Comparison of ENCODE assay signal across 26 mouse cellular contexts in the genomic region with DNA sequence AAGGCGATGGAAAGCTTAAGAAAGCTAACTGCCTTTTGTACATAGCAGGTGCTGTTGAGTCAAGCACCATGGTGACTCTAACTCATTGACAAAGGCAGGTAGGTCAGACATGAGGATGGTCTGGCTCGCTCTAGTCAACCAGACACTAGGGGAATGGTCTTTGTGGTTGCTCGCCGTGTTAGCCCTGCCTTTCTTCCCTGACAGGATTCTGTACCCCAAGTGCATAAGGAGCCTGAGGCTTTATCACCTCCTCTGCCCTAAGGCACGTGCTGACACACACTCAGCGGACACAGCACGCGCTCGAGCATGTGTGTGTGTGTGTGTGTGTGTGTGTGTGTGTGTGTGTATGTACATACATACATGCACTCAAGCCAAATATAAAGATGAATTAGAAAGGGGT.
"Had no signal": no experiment of that assay in that cellular context is flagged by ENCODE, and none has a peak within 500 bp of the region (broad histone marks: within the 10 kb centered on the region; RNA-seq: fewer than 3 reads in every experiment).

No protein-coding gene starts in this region.

- H3K4me3 ChIP-seq: heart, embryonic 13.5 days; heart, embryonic 15.5 days; hindbrain, embryonic 10.5 days; hindbrain, embryonic 12.5 days; intestine, embryonic 15.5 days; kidney, embryonic 15.5 days; limb, embryonic 13.5 days; limb, embryonic 15.5 days; liver, embryonic 12.5 days had no signal

- H3K4me1 ChIP-seq: intestine, embryonic 15.5 days; liver, embryonic 12.5 days had no signal

- H3K36me3 ChIP-seq: heart, embryonic 13.5 days; heart, embryonic 15.5 days; hindbrain, embryonic 10.5 days; hindbrain, embryonic 12.5 days; intestine, embryonic 15.5 days; kidney, embryonic 15.5 days; limb, embryonic 13.5 days; limb, embryonic 15.5 days; liver, embryonic 12.5 days had no signal

- H3K27ac ChIP-seq: heart, embryonic 13.5 days; heart, embryonic 15.5 days; hindbrain, embryonic 10.5 days; hindbrain, embryonic 12.5 days; hindbrain, embryonic 14.5 days; intestine, embryonic 15.5 days; kidney, embryonic 15.5 days; kidney, postnatal 0 days; limb, embryonic 13.5 days; limb, embryonic 15.5 days; liver, embryonic 12.5 days; liver, embryonic 14.5 days had no signal

- H3K9me3 ChIP-seq: heart, embryonic 13.5 days; heart, embryonic 15.5 days; hindbrain, embryonic 10.5 days; hindbrain, embryonic 12.5 days; intestine, embryonic 15.5 days; kidney, embryonic 15.5 days; limb, embryonic 13.5 days; limb, embryonic 15.5 days; liver, embryonic 12.5 days had no signal

- H3K27me3 ChIP-seq: heart, embryonic 13.5 days; heart, embryonic 15.5 days; hindbrain, embryonic 12.5 days; intestine, embryonic 15.5 days; kidney, embryonic 15.5 days; limb, embryonic 13.5 days; limb, embryonic 15.5 days had no signal

- H3K9ac ChIP-seq: heart, embryonic 13.5 days; heart, embryonic 15.5 days; hindbrain, embryonic 12.5 days; hindbrain, embryonic 14.5 days; intestine, embryonic 15.5 days; kidney, embryonic 15.5 days; limb, embryonic 13.5 days; limb, embryonic 15.5 days; liver, embryonic 12.5 days; liver, embryonic 14.5 days had no signal

- H3K4me2 ChIP-seq: heart, embryonic 11.5 days; heart, embryonic 13.5 days; heart, embryonic 15.5 days; hindbrain, embryonic 12.5 days; hindbrain, embryonic 14.5 days; intestine, embryonic 15.5 days; kidney, embryonic 15.5 days; limb, embryonic 13.5 days; limb, embryonic 15.5 days; liver, embryonic 12.5 days had no signal

- ATAC-seq: hindbrain, embryonic 16.5 days; inflammation-experienced regulatory T-cells, adult 6 months; intestine, embryonic 15.5 days; intestine, postnatal 0 days; liver, embryonic 12.5 days had no signal

- DNase-seq: gastrocnemius, postnatal 25 days; heart, postnatal 14 days; heart, postnatal 4 days; kidney, adult 18-20 months; kidney, adult 8-10 months; kidney, postnatal 14 days; kidney, postnatal 36 days; layer of hippocampus, adult 9-11 months; layer of hippocampus, postnatal 36 days; left cerebral cortex, postnatal 4 days had no signal
